Mouse (Mus musculus) adrenal gland, adult 10 weeks (tissue): Measurements from ENCODE around the gene Mypn. TPM values are rescaled to one million over a fixed set of nuclear protein-coding genes. Genes with fewer than 3 reads are reported as not detected.

ENCODE experiments used
- polyA plus RNA-seq: library from polyadenylated mRNA; stranded (reverse); fragments of 350-450 nt; fragmentation: Illumina TruSeq; extraction: RNeasy Lipid Tissue Mini Kit (QIAGEN cat#74804); gene quantifications from one replicate; pipeline ENCODE4 v1.2.3, GENCODE M21; 2014; ENCODE audit warnings: low read depth, low replicate concordance

Gene Mypn
- 0.17 TPM for polyA plus RNA-seq

DNA sequence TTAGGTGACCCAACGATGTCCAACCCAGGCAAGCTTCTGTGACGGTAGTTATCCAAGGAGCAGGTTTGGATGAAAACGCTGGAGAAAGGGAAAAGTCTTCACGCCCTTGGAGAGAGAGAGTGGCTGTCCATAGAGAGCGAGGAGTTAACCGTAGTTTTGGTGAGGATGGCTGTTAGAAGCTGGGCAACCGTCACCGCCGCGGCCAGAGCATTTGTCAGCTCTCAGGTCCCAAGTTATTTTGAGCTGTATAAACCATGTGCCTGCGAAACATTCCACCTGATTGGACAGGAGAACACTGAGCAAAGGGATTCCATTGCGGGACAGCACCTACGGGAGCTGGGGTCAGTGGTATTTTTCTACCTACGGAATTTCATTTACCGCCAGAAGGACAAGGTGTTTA, at the start of gene Mypn:
Mypn (minus strand) TSS at position 225 of the 400 bp plus-strand sequence.

GRCm38 (mm10) chr10:63243493-63244054, 39.8 kb upstream of the Mypn start, which contains the start of gene Herc4:
Gene Herc4 (plus strand): TSS chr10:63243810.

DNA sequence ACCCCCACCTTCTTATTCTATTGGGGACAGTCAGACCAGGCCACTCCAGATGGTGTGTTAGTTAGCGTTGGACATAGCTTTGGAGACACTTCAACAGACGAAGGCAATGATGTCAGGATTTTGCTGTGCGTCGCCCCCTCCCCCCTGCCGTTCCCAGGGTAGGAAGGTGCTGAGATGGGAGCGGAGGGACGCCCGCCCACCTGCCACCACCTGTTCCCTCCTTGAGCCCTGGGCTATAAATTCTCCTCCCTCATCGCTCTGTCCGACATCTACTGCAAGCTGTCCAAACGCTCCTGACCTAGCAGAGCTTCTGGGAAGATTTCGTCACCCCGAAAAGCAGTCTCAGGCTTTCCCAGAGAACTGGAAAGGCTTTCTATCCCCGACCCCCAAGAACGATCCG, 104.2 kb downstream of the Mypn start, which contains the start of gene Atoh7:
Atoh7 (plus strand) TSS at position 131 of the 400 bp plus-strand sequence.

Other genes with a start within 250 kb of the Mypn start
- 23.9 TPM for gene Rufy2, start 223.7 kb downstream of the Mypn start, polyA plus RNA-seq
- gene Hnrnph3, start 179.7 kb downstream of the Mypn start, polyA plus RNA-seq: 90.3 TPM
- gene Pbld2, start 179.6 kb downstream of the Mypn start, polyA plus RNA-seq: 2.0 TPM
- 0.47 TPM for gene Pbld1, start 143.8 kb downstream of the Mypn start, polyA plus RNA-seq
- gene Atoh7, start 104.3 kb downstream of the Mypn start, polyA plus RNA-seq: not detected
- gene Herc4, start 39.9 kb upstream of the Mypn start, polyA plus RNA-seq: 549 TPM
- gene Sirt1, start 177.8 kb upstream of the Mypn start, polyA plus RNA-seq: 67.4 TPM
- 11.5 TPM for gene Dnajc12, start 178.5 kb upstream of the Mypn start, polyA plus RNA-seq
- not detected for gene Gm7075, start 217.8 kb upstream of the Mypn start, polyA plus RNA-seq
- gene Ctnna3, start 226.1 kb upstream of the Mypn start, polyA plus RNA-seq: 0.52 TPM